Mouse (Mus musculus) kidney, postnatal 36 days (tissue): ENCODE results near the gene Terf2.
"Not testable (repeated sequence)": the region's sequence is repeated elsewhere in the genome, so short reads cannot be mapped to it uniquely, and the experiment has no call there.

Source experiments
- DNase-seq, 2 experiments: peaks; one replicate each; pipeline ENCODE4 v3.0.0; 2021 to 2022; ENCODE audit warnings: mixed read lengths in 2 of 2

Gene Terf2

GRCm38 (mm10) chr8:107056076-107056972 lies 40.0 kb downstream of the Terf2 start, which contains the start of the genes Cog8 and Nip7:
TSS of gene Cog8 (minus strand) at chr8:107056689.
TSS of gene Nip7 (plus strand) at chr8:107056877.
- DNase-seq = peak; percentile 97 to 98

- no peak for DNase-seq
Measured at GRCm38 (mm10) chr8:107052046-107052445, 44.3 kb downstream of the Terf2 start.

- no peak for DNase-seq
Measured at GRCm38 (mm10) chr8:107049480-107049879, 46.9 kb downstream of the Terf2 start.

- DNase-seq = peak; percentile 82 to 90
Measured at GRCm38 (mm10) chr8:107048061-107048941, 48.0 kb downstream of the Terf2 start, which contains the start of gene Pdf. TSS of gene Pdf (minus strand) at chr8:107048614.

- no peak for DNase-seq
Measured at GRCm38 (mm10) chr8:107046976-107047375, 49.4 kb downstream of the Terf2 start.

GRCm38 (mm10) chr8:107045478-107045877 lies 50.9 kb downstream of the Terf2 start:
- no peak for DNase-seq

- no peak for DNase-seq
Measured at GRCm38 (mm10) chr8:107040632-107041031, 55.7 kb downstream of the Terf2 start.

- DNase-seq = peak; percentile 51 to 64
Measured at GRCm38 (mm10) chr8:107036626-107037025, 59.7 kb downstream of the Terf2 start.

- no peak for DNase-seq
Measured at GRCm38 (mm10) chr8:107035641-107036040, 60.7 kb downstream of the Terf2 start.

GRCm38 (mm10) chr8:107033609-107034008 lies 62.7 kb downstream of the Terf2 start:
- DNase-seq = not testable (repeated sequence)

GRCm38 (mm10) chr8:107031577-107032090 lies 64.7 kb downstream of the Terf2 start:
- peak in 1 of 2 experiments; percentile 6 for DNase-seq

- peak; percentile 96 to 99 for DNase-seq
Measured at GRCm38 (mm10) chr8:107030650-107031576, 65.4 kb downstream of the Terf2 start, which contains the start of gene Vps4a. TSS of gene Vps4a (plus strand) at chr8:107031222.

- no peak for DNase-seq
Measured at GRCm38 (mm10) chr8:107030058-107030457, 66.3 kb downstream of the Terf2 start.

GRCm38 (mm10) chr8:107029310-107029709 lies 67.0 kb downstream of the Terf2 start:
- no peak for DNase-seq

- DNase-seq = no peak
Measured at GRCm38 (mm10) chr8:107023479-107023878, 72.9 kb downstream of the Terf2 start.
